Mouse (Mus musculus) thymus, adult 2 months (tissue): ENCODE measurements around the gene Mettl7a2.

Source experiments
- CTCF ChIP-seq: fragments of 200-500 bp; IDR thresholded peaks from 2 replicates; pipeline ENCODE4 v1.5.1; 2012; ENCODE audit warnings: mild to moderate bottlenecking, control low read depth, low read length, moderate library complexity, borderline replicate concordance; ENCODE audit not compliant: control insufficient read depth, poor library complexity, insufficient read depth; ENCODE audit errors: extremely low read depth
- POLR2A ChIP-seq: fragments of 200-500 bp; IDR thresholded peaks from 2 replicates; pipeline ENCODE4 v1.6.1; 2012; ENCODE audit warnings: mild to moderate bottlenecking, low read length, control low read depth, moderate library complexity; ENCODE audit not compliant: control insufficient read depth, poor library complexity, insufficient read depth; ENCODE audit errors: extremely low read depth

DNA sequence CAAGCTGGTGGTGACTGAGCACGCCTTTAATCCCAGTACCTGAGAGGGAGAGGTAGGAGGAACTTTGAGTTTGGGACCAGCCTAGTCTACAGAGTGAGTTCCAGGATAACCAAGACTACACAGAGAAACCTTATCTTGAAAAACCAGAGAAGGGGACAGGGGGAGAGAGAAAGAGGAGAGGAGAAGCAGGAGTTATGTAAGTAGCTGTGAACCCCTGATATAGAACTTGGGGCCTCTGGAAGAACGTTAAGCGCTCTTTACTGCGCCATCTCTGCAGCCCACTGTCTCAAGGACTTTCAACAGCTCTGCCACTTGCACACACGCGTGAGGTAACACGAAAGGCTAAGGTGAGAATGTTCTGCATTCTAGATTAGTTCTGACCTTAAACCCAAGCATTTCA is 38.6 kb downstream of the Mettl7a2 start:
- TF ChIP-seq POLR2A: no peak
- no peak for TF ChIP-seq CTCF
